Mouse (Mus musculus): Measurements from ENCODE around the gene Pde5a.

DNA sequence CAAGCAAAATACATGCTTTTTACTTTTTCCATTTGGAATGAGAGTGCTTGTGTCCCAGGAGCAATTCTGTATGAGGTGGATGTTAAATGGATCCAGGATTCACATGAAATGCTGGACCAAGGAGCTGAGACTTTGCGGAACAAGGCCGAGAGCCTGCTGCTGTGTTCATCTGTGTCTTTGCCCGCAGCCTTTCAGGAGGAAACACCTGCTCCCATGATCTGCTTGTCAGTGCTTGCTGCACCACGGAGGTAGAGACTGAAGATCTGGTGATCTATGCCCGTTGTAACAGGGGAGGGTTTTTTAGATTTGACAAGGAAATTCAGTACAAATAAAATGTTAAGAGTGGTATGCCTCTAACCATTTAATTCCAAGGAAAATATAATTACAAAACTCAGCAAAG lies 39.1 kb downstream of the Pde5a start:
- TF ChIP-seq CTCF (IDR thresholded peaks at IDR 0.05) (no peak), EP300 (IDR thresholded peaks at IDR 0.05) (no peak)
